Mouse (Mus musculus) CH12.LX (cell line): ENCODE measurements around the gene Irx5. TPM values are rescaled to one million over a fixed set of nuclear protein-coding genes. Genes with fewer than 3 reads are reported as not detected.

Source experiments
- DNase-seq: peaks from one replicate; pipeline ENCODE4 v3.0.0-alpha.2; 2013; ENCODE audit errors: extremely low read depth
- H3K27ac ChIP-seq: 2 replicates; pipeline ENCODE4 v1.5.1; 2012; ENCODE audit warnings: low read depth, mild to moderate bottlenecking, control low read depth, moderate library complexity; ENCODE audit not compliant: insufficient read depth
- H3K27me3 ChIP-seq: replicated peaks from 2 replicates; pipeline ENCODE3; 2012; ENCODE audit warnings: inconsistent platforms
- H3K36me3 ChIP-seq, 2 experiments: replicated peaks in 1 of 2; 2 replicates each; pipeline versions ENCODE3 to v1.6.1; 2012; ENCODE audit warnings: inconsistent platforms in 1 of 2, low read length in 1 of 2, mild to moderate bottlenecking in 1 of 2, mixed read lengths in 1 of 2, moderate library complexity in 1 of 2; ENCODE audit not compliant: control insufficient read depth in 1 of 2, insufficient read depth in 1 of 2
- H3K4me1 ChIP-seq, 2 experiments: 2 replicates each; pipeline ENCODE4 v1.6.1; 2012; ENCODE audit warnings: inconsistent platforms in 1 of 2, moderate library complexity in 1 of 2; ENCODE audit not compliant: insufficient read depth in 2 of 2, control insufficient read depth in 1 of 2
- H3K4me2 ChIP-seq: 2 replicates; pipeline ENCODE4 v1.6.1; 2012; ENCODE audit warnings: low read depth, mild to moderate bottlenecking, control low read depth; ENCODE audit not compliant: poor library complexity, insufficient read depth, severe bottlenecking
- H3K4me3 ChIP-seq, 3 experiments: fragments of 150-350 bp in 1 of 3; sonication (generic) in 1 of 3; replicated peaks in 1 of 3; 2 replicates each; pipeline versions ENCODE3 to v1.5.1; 2011 to 2012; ENCODE audit warnings: low read depth in 2 of 3, low read length in 2 of 3, mild to moderate bottlenecking in 2 of 3, moderate library complexity in 2 of 3, control low read depth in 1 of 3, improper control_type of control experiment in 1 of 3, inconsistent platforms in 1 of 3, mixed read lengths in 1 of 3; ENCODE audit not compliant: poor library complexity in 1 of 3
- H3K79me2 ChIP-seq: replicated peaks from 2 replicates; pipeline ENCODE4 v1.6.1; 2012; ENCODE audit warnings: mild to moderate bottlenecking, moderate library complexity; ENCODE audit not compliant: control insufficient read depth, poor library complexity, insufficient read depth, severe bottlenecking; ENCODE audit errors: extremely low read depth
- H3K9ac ChIP-seq: 2 replicates; pipeline ENCODE4 v1.6.1; 2012; ENCODE audit warnings: low read depth, mild to moderate bottlenecking, control low read depth, moderate library complexity; ENCODE audit not compliant: insufficient read depth
- H3K9me3 ChIP-seq: replicated peaks from 2 replicates; pipeline ENCODE3; 2012; ENCODE audit warnings: low read length, inconsistent platforms, mixed read lengths
- BHLHE40 ChIP-seq: IDR thresholded peaks from 2 replicates; pipeline ENCODE4 v1.6.1; 2011; ENCODE audit warnings: mild to moderate bottlenecking, low read depth, low read length, improper control_type of control experiment
- EP300 ChIP-seq: IDR thresholded peaks from 2 replicates; pipeline ENCODE4 v1.6.1; 2011; ENCODE audit warnings: low read length, improper control_type of control experiment
- GABPA ChIP-seq: IDR thresholded peaks from 2 replicates; pipeline ENCODE4 v1.6.1; 2012; ENCODE audit warnings: low read depth, low read length, improper control_type of control experiment, inconsistent platforms; ENCODE audit not compliant: insufficient replicate concordance
- JUN ChIP-seq: IDR thresholded peaks from 2 replicates; pipeline ENCODE4 v1.6.1; 2011; ENCODE audit warnings: low read depth, mild to moderate bottlenecking, low read length, improper control_type of control experiment, moderate library complexity; ENCODE audit not compliant: insufficient read depth
- KAT2A ChIP-seq: IDR thresholded peaks from 2 replicates; pipeline ENCODE4 v1.6.1; 2012; ENCODE audit warnings: low read length, improper control_type of control experiment, inconsistent platforms; ENCODE audit not compliant: insufficient replicate concordance
- MAFK ChIP-seq: IDR thresholded peaks from 2 replicates; pipeline ENCODE4 v1.6.1; 2011; ENCODE audit warnings: low read length, improper control_type of control experiment; ENCODE audit not compliant: insufficient replicate concordance
- MAZ ChIP-seq: IDR thresholded peaks from 2 replicates; pipeline ENCODE4 v1.6.1; 2012; ENCODE audit warnings: low read depth, mild to moderate bottlenecking, inconsistent platforms, low read length, improper control_type of control experiment, moderate library complexity
- MYC ChIP-seq: IDR thresholded peaks from 2 replicates; pipeline ENCODE4 v1.6.1; 2011; ENCODE audit warnings: low read depth, mild to moderate bottlenecking, improper control_type of control experiment, low read length
- NELFE ChIP-seq: IDR thresholded peaks from 2 replicates; pipeline ENCODE4 v1.6.1; 2011; ENCODE audit warnings: low read depth, low read length, improper control_type of control experiment
- NRF1 ChIP-seq: IDR thresholded peaks from 2 replicates; pipeline ENCODE4 v1.6.1; 2014; ENCODE audit warnings: low read depth, mild to moderate bottlenecking, inconsistent platforms, low read length, improper control_type of control experiment, moderate library complexity
- PAX5 ChIP-seq: IDR thresholded peaks from 2 replicates; pipeline ENCODE4 v1.6.1; 2012; ENCODE audit warnings: low read length, inconsistent platforms, mixed read lengths
- POLR2AphosphoS2 ChIP-seq: IDR thresholded peaks from 2 replicates; pipeline ENCODE4 v1.6.1; 2011; ENCODE audit warnings: low read depth, low read length, improper control_type of control experiment
- RAD21 ChIP-seq: IDR thresholded peaks from 2 replicates; pipeline ENCODE4 v1.6.1; 2011; ENCODE audit warnings: low read depth, mild to moderate bottlenecking, low read length, improper control_type of control experiment, moderate library complexity
- SMC3 ChIP-seq: IDR thresholded peaks from 2 replicates; pipeline ENCODE4 v1.6.1; 2011; ENCODE audit warnings: low read depth, low read length, improper control_type of control experiment
- TBP ChIP-seq: conservative IDR thresholded peaks from 2 replicates; pipeline ENCODE4 v1.6.1; 2011; ENCODE audit warnings: low read depth, low read length, improper control_type of control experiment
- TCF12 ChIP-seq: IDR thresholded peaks from 2 replicates; pipeline ENCODE4 v1.6.1; 2014; ENCODE audit warnings: low read depth, mild to moderate bottlenecking, inconsistent platforms, low read length, improper control_type of control experiment
- USF1 ChIP-seq: IDR thresholded peaks from 2 replicates; pipeline ENCODE4 v1.6.1; 2014; ENCODE audit warnings: low read depth, mild to moderate bottlenecking, inconsistent platforms, low read length, improper control_type of control experiment
- USF2 ChIP-seq: conservative IDR thresholded peaks from 2 replicates; pipeline ENCODE4 v1.6.1; 2011; ENCODE audit warnings: low read depth, low read length, improper control_type of control experiment
- ZMIZ1 ChIP-seq: IDR thresholded peaks from 2 replicates; pipeline ENCODE4 v1.6.1; 2012; ENCODE audit warnings: low read depth, mild to moderate bottlenecking, inconsistent platforms, low read length, improper control_type of control experiment
- ZNF384 ChIP-seq: IDR thresholded peaks from 2 replicates; pipeline ENCODE4 v1.6.1; 2012; ENCODE audit warnings: low read depth, low read length, improper control_type of control experiment, inconsistent platforms
- dilution Hi-C: fragments of 300-500 bp; cut with MboI; formaldehyde crosslinking; loops from 2 replicates; pipeline ENCODE4 v1.14.3; 2020; ENCODE audit warnings: low sequenced_read_pairs; ENCODE audit not compliant: extremely low pct_unique_long_range_greater_than_20kb, extremely low pct_ligation_motif_present
- in situ Hi-C: fragments of 300-500 bp; cut with MboI; formaldehyde crosslinking; loops from 3 replicates; pipeline ENCODE4 v1.14.3; 2019; ENCODE audit warnings: low sequenced_read_pairs, low pct_ligation_motif_present, low pct_unique_long_range_greater_than_20kb, mixed read lengths
- polyA plus RNA-seq: library from polyadenylated mRNA; unstranded; fragments of >175 nt; gene quantifications from 2 replicates; pipeline ENCODE4 v1.2.1, GENCODE M21; 2012; ENCODE audit warnings: low read depth; ENCODE audit not compliant: insufficient read length
- total RNA-seq, 2 experiments: library from RNA; depleted of rRNA; stranded (reverse); fragments of 300-350 nt in 1 of 2; fragments of >200 nt in 1 of 2; gene quantifications; 2 replicates each; pipeline ENCODE4 v1.2.3; 2012 to 2014

Gene Irx5
- total and polyA plus RNA-seq, 3 experiments: not detected

DNA sequence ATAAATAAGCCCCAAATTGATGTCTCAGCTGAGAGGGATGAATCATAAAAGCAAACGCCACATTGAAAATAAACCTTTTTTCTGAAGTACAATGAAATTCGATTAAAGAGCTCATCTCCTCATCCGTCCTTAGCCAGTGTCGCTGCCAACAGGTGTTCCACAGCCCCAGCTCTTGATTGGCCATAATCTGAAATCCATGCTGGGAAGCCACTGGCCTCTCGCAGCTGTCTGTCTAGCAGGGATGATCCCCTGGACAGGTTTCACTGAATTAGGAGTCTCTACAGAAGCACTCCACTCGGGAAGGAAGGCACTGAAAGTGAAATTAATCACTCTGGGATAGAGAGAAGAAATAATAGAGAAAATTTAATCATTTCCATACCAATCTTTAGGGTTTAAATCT lies 21.4 kb upstream of the Irx5 start:
- Histone ChIP-seq H3K4me1 (no peaks in the 10 kb centered on the region), H3K27me3 (no peaks in the 10 kb centered on the region), H3K79me2 (no peaks in the 10 kb centered on the region), H3K9me3 (peaks cover 77% of the 10 kb centered on the region), H3K9ac (no peak overlapping the region), H3K36me3 (no peaks in the 10 kb centered on the region), H3K4me3 (no peak overlapping the region), H3K4me2 (no peak overlapping the region), H3K27ac (no peak overlapping the region)
- dilution Hi-C loops (no loop called here), in situ Hi-C loops (no loop called here)
- no peak for TF ChIP-seq MAFK
- no peak for DNase-seq

DNA sequence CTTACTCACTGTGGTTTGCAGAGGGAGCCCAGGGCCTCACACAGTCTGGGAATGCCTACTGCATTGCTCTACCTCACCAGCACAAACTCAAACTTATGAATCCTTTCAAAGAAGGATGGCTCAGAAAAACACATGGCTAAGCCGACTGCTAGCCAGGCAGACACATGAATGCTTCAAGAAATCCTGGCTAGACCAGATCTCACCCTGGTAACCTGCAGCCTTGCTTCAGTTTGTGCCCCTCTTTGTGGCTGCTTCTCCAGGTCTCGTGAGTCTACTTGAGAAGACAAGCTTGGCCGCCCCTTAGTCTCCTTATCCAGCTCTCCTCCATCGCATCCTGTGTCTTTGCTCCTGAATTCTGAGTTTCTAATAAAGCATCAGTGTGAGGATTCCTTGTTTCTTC lies 13.9 kb upstream of the Irx5 start:
- dilution Hi-C loops: no loop called here
- DNase-seq: no peak
- Histone ChIP-seq H3K27me3 (no peaks in the 10 kb centered on the region), H3K4me3 (no peak overlapping the region), H3K9me3 (peaks cover 65% of the 10 kb centered on the region), H3K9ac (no peak overlapping the region), H3K36me3 (no peaks in the 10 kb centered on the region), H3K4me2 (no peak overlapping the region), H3K4me1 (no peaks in the 10 kb centered on the region), H3K27ac (no peak overlapping the region), H3K79me2 (no peaks in the 10 kb centered on the region)
- in situ Hi-C loops: no loop called here
- TF ChIP-seq NELFE (no peak), MYC (no peak), TCF12 (no peak), PAX5 (no peak), TBP (no peak), USF1 (no peak), ZMIZ1 (no peak)

DNA sequence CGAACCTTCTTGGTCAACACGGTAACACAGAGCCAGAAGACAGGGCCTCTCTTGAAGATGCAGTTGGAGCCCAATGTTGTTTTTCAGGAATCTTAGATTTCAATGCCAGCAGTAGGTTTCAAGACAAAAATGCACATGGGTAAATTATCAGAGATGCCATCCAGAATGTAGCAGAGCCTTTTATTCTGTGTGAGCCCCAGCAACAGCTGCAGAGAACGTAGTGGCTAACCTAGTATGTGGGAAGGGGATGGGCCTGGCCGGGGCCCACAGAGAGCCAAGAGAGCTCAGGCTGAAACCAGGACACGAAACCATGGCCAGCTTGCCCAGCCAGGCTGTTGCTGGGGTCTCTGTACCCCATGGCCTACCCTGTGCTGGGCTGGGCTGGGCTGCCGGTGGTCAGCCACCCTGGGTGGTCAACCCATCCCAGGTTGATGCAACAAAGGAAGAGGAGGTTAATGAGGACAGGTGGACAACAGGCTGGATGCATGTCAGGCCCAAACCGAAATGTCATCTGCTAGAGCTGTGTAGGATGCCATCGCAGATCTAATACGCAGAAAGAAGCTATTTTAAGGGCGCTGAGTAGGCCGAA lies 7.4 kb upstream of the Irx5 start:
- no peak overlapping the region for H3K27ac ChIP-seq
- no peaks in the 10 kb centered on the region for H3K36me3 ChIP-seq
- H3K9me3 ChIP-seq: peaks cover 56% of the 10 kb centered on the region
- DNase-seq: no peak
- no peaks in the 10 kb centered on the region for H3K79me2 ChIP-seq
- H3K4me1 ChIP-seq: no peaks in the 10 kb centered on the region
- TF ChIP-seq USF2 (no peak), NRF1 (no peak), MYC (no peak), JUN (no peak), SMC3 (no peak), MAZ (no peak), GABPA (no peak), RAD21 (no peak), BHLHE40 (no peak), KAT2A (no peak), POLR2AphosphoS2 (no peak), EP300 (no peak), TBP (no peak), ZNF384 (no peak)
- TF ChIP-seq, all 38 proteins: peak for 0
- no peak overlapping the region for H3K4me3 ChIP-seq
- H3K4me2 ChIP-seq: no peak overlapping the region
- H3K9ac ChIP-seq: no peak overlapping the region
- dilution Hi-C loops: no loop called here
- in situ Hi-C loops: no loop called here
- H3K27me3 ChIP-seq: no peaks in the 10 kb centered on the region
